Mouse (Mus musculus) lung, postnatal 14 days (tissue): ENCODE results near the gene Fpgs.

ENCODE experiments used
- DNase-seq: peaks from one replicate; pipeline ENCODE4 v3.0.0; 2021

Gene Fpgs

DNA sequence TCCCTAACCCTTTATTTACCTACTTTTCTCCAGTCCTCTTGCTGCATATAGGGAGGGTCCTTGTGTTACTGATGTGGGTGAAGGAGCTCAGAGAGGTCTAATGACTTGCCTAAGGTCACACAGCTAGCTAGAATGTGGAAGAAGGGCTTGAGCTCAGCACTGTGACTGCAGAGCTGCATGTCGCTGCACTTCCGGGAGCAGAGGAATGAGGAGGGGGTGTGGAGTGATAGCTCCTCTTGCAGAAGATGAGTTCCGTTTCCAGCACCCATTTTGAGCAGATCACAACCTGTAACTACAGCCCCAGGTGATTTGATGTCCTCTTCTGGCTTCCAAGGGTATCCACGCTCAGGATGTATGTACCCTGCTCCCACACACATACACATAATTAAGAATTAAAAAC is 20.2 kb upstream of the Fpgs start:
- no peak for DNase-seq

DNA sequence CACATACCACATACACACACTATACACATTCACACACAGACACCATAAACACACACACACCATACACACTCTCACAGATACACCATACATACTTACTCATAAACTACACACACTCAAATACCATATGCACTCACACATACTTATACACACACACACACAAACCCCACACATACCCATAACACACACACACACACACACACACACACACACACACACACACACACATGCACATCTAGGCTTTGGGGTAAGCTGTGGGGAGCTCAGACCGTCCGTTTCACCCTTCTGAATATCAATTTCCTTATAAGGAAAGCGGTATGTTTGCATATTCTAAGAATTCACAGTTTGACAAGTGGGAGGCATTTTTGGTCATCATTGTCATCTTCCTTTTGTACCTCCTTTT is 18.6 kb upstream of the Fpgs start:
- DNase-seq = no peak

DNA sequence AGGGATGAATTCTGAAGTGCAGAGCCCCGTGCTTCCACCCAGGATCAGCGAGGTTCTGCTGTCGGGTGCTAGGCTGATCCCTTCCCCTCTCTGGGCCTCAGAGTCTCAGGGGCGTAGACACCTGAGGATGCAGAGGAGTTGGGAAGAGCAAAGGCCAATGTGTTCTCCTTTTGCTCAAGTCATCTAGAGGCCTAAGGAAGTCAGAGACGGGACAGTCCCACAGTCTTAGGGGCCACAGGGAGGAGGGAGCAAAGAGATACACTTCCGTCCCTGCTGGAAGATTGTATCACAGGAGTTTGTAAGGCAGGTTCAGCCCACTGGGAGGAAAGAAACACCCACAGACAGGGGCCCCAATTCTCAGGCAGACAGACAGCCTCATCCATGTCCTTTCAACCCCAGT is 18.1 kb upstream of the Fpgs start:
- DNase-seq = no peak

DNA sequence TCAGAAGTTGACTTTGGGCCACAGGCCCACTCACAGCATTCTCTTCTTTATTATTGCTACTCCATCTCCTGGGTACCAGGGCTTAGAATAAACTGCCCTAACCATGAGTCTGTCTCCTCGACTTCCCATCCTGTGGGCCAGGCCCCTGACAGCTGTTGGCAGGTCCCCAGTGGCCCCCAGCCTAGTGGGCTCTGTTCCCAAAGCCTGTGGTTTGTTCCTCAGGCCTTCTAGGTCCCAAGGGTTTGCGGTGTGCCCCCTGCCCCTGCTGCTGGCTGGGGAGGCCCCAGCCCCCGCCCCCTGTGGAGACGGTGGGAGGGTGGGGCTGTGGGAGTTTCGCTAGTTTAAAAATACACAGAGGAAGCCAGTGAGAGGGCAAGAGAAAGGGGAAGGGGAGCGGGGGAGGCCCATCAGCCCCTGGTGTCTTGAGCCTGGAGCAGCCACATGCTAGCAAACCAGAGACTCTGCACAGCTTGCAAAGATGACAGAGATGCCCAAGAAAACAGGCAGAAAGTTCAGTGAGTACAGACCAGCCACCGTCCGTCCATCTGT is 16.8 kb upstream of the Fpgs start, which contains the start of gene Sh2d3c:
Gene Sh2d3c, plus strand, starts transcription at position 375 of the 549 bp plus-strand sequence.
- no peak for DNase-seq

GRCm38 (mm10) chr2:32720053-32720452 is 16.1 kb upstream of the Fpgs start:
- no peak for DNase-seq

DNA sequence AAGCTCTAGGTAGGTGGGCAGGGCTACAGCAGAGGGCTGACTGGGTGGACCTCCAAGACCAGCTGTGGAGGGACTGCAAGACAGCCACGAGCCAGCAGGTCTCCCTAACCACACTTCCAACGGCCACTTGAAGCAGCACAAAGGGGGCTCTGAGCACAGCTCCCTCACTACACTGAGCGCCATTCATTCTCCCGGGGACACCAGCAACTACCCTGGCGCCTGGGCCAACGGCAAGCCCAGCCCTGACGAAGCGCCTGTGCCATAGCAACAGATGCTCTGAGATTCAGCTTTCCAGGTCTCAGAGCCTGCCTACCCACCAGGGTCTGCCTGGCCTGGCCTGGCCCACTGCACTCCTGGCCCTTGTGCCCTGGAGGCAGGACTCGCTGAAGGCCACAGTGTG is 14.8 kb upstream of the Fpgs start:
- DNase-seq = no peak

- DNase-seq = peak; percentile 46
Measured at GRCm38 (mm10) chr2:32714987-32715425, 11.1 kb upstream of the Fpgs start.

GRCm38 (mm10) chr2:32714117-32714986 is 10.4 kb upstream of the Fpgs start:
- DNase-seq = no peak

DNA sequence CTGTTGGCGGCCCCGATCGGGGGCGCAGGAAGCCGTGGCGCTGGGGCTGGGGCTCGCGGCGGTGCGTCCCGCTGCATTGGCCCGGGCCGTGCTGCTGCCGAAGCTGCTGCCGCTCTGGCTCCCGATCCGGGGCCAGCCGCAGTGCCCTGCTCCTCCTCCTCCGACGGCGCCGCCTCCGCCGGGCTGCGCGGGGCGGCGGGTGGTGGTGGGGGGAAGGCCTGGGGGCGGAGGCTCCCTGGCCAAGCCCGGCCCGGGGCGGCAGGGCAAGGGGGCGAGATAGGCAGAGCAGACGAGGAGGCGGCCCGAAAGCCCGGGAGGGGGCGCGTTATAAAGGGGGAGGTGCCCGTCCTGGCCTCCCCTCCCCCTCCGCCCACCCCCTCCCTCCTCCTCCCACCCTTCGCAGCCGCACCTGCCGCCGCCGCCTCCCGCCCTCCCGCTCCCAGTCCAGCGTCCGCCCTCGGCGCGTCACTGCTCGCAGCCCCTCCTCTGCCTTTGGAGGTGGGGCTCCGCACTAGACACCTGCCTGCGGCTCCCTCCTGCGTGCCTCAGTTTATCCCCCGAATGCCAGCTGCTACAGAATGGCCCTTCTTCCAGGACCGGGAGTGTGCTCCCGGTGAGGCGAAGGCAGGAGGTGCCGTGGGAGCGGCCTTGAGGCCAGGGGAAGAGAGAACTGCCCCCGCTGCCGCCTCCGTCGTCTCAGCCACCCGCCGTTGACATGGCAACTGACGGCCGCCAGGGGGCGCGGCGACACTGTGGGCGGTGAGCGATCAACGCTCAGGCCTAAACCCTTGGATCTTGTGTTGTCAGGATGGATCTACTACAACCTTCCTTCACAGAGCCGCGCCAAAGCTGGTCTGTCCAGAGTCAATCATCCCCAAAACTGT is 9.2 kb upstream of the Fpgs start, which contains the start of gene Cdk9:
Gene Cdk9, minus strand, starts transcription at position 143 of the 884 bp plus-strand sequence.
- peak; percentile 95 for DNase-seq

- peak; percentile 95 for DNase-seq
Measured at GRCm38 (mm10) chr2:32712586-32712933, 8.6 kb upstream of the Fpgs start.

GRCm38 (mm10) chr2:32712108-32712551 is 8.2 kb upstream of the Fpgs start:
- DNase-seq = peak; percentile 66

GRCm38 (mm10) chr2:32711301-32712056 is 7.5 kb upstream of the Fpgs start:
- DNase-seq = no peak

DNA sequence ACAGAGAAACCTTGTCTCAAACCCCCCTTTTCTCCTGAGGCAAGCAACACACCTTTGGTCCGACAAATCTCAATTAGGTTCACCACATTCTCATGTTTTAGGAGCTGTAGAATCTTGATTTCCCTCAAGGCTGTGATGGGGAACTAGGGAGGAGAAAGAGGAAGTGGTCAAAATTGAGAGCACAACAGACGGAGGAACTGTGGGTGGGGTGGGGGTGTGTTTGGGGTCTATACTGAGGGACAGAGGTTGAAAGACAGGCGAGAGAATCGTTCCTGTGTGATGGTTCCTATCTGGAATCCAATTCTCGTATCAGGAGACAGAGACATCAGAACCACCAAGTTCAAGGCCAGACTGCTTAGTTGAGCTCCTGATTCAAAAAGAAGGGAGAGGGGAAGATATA is 6.5 kb upstream of the Fpgs start:
- DNase-seq = no peak

DNA sequence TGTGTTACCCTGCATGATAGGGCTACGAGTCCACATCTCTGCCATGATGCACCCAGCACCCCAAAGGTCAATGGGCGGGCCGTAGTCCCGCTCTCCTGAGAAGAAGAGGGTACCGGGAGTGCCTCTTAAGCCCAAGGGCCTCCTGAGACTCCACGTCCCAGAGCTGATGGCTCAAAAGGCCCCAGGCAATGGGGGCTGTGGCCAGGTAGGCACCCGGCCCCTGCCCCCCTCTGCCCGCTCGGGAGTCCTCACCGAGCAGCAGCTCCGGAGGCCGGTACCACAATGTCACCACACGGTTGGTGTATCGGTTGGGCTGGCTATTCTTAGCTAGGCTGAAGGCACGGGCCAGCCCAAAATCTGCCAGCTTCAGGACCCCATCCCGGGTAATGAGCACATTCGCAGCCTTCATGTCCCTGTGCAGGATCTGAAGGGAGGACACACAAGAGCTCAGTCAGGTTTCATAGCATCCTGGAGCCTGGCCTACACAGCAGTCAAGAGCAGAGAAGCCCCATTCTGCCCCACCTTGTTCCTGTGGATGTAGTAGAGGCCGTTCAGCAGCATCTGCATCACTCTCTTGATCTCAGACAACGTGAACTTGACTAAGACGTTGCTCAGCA is 5.7 kb upstream of the Fpgs start:
- DNase-seq = no peak

DNA sequence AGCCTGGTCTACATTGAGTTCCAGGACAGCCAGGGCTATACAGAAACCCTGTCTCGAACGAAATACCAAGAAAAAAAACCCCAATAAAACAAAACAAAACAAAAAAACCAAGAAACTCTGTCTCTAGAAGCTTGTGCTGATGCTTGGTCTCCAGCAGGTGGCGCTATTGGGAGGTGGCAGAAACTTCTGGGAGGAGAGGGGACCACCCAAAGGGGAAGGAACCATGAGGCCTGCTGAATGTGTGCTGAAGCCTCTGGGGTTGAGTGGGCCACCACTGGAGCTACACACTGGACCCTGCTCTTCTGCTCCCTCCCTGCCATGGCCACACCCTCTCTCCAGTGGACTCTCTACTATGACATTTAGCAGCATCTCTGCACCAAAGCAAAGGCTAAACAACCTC is 4.7 kb upstream of the Fpgs start:
- peak; percentile 71 for DNase-seq

DNA sequence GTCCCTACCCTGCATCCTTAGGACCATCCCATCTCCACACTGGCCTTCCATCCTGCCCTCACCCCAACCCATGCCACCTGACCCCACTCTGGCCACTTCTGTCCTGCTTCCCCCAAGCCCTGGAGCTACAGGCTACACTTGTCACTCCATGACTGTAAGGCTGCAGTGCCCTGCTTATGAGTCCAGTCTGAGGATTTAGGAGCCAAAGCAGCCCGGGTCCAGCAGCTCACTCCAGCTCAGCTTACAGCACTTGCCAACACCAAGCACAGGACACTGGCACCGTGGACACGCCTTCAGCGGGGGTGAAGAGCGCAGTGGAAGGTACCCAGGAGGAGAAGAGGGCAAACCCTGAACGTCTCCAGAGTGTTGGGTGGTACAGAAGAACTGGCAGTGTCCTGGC is 3.0 kb upstream of the Fpgs start:
- DNase-seq = no peak

- no peak for DNase-seq
Measured at GRCm38 (mm10) chr2:32705018-32705417, 1.1 kb upstream of the Fpgs start.

DNA sequence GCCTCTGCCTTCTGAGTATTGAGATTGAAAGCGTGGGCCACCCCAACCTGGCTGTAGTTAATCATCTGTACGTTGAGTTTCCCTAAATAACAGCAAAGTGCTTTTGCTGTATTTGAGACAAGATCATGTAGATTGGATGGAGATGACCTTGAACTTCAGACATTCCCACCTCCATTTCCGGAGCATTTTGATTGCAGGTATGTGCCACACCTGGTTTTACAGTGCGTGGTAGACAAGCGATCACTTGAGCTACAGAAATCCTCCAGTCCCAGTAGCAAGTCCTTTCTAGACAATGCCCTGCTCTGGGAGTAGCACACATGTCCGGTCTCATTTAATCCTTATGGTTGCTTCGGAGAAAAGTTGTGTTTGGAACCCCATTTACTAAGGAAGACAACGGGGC is 899 bp downstream of the Fpgs start:
- DNase-seq = no peak

DNA sequence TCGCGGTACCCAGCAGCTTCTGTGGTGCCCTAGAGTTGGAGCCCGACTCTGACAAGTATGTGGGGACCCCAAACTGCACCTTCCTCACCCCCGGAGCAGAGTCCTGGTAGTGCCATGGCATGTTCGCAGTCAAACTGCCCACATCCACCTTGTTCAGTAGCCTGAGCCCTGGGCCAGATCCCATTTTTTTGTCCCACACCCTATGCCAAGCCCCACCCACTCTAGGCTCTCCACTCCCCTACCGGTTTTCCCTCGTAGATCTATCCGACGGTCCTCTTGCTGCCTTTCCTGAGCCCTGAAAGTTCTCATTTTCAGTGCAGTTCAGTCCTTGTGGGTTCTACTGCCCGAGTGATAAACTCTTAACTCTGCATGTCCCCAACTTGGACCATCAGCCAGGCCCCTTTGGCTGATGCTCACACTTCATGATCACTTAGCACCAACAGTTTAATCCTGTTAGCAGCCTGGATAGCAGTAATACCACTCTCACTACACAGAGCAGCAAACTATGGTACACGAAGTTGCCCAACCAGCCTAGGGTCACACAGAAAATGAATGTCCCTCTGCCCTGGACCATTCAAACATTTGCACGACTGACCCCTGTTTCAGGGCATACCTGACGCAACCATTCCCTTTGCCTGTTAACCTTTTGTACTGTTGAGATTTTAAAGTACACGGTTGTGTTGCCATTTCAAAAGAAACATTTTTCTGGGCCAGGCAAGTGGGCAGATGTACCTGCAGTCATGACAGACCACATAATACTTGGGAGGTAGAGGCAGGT is 2.8 kb downstream of the Fpgs start:
- DNase-seq = no peak

GRCm38 (mm10) chr2:32699680-32700079 is 4.3 kb downstream of the Fpgs start:
- no peak for DNase-seq

- no peak for DNase-seq
Measured at GRCm38 (mm10) chr2:32694691-32695090, 9.3 kb downstream of the Fpgs start.
